Mouse (Mus musculus): ENCODE measurements at regions not wholly inside any gene's neighbourhood (a gene's known extent, or its start where the extent isn't known, plus 50 kb on each side); places are given as distances from the start of the nearest gene placed in this dataset.

- Histone ChIP-seq H3K27ac (ENCODE audit: low read length) (no peak overlapping the region), H3K9ac (replicated peaks; ENCODE audit: low read depth) (no peak overlapping the region), H3K4me1 (ENCODE audit: insufficient read depth, low read depth, low read length) (no peaks in the 10 kb centered on the region), H3K9me3 (ENCODE audit: low read length) (no peaks in the 10 kb centered on the region), H3K4me3 (ENCODE audit: low read depth, low read length) (no peak overlapping the region), H3K36me3 (ENCODE audit: insufficient read depth, low read length) (no peaks in the 10 kb centered on the region), H3K27me3 (replicated peaks; ENCODE audit: insufficient read depth, low read length) (no peaks in the 10 kb centered on the region), H3K4me2 (replicated peaks; ENCODE audit: low read depth, low read length) (no peak overlapping the region)
- no peak for ATAC-seq
- no peak for TF ChIP-seq CTCF (IDR thresholded peaks at IDR 0.05)
- no peak for TF ChIP-seq EP300 (IDR thresholded peaks at IDR 0.05)
- DNase-seq (ENCODE audit: low spot score), result no peak
These were observed 265.7 kb downstream of the Plekhb2 start for GRCm38 (mm10) chr1:35115521-35115920.

DNA sequence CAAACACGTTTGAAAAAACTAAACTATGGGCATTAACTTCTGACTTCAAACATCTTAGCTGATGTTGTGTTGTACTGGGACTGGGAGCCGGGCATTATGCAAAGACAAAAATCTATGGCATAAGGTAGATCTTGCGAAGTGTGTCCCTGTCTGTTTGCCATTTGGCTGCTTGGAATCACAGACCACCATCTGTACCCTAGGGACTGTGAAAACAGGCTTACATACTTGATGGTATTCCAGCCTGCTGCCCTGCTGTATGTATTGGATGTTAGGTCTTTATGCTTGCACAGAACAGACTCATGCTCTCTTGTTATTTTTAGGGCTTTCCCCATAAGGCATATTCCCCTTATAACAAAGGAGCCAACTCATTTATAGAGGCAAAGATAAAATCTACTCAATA is 288.1 kb downstream of the Plekhb2 start:
- H3K27me3 ChIP-seq (replicated peaks; ENCODE audit: insufficient read depth, low read length), result no peaks in the 10 kb centered on the region
- no peaks in the 10 kb centered on the region for H3K9me3 ChIP-seq (ENCODE audit: low read length)
- ATAC-seq (no peak), DNase-seq (ENCODE audit: low spot score) (no peak)
- TF ChIP-seq CTCF (IDR thresholded peaks at IDR 0.05), result no peak
- no peak for TF ChIP-seq EP300 (IDR thresholded peaks at IDR 0.05)
- no peak overlapping the region for H3K4me2 ChIP-seq (replicated peaks; ENCODE audit: low read depth, low read length)
- WGBS, result 78% methylated on average over 3 of the region's 3 CpGs
- no peaks in the 10 kb centered on the region for H3K36me3 ChIP-seq (ENCODE audit: insufficient read depth, low read length)
- H3K4me3 ChIP-seq (ENCODE audit: low read depth, low read length), result no peak overlapping the region
- no peaks in the 10 kb centered on the region for H3K4me1 ChIP-seq (ENCODE audit: insufficient read depth, low read depth, low read length)
- H3K27ac ChIP-seq (ENCODE audit: low read length), result no peak overlapping the region
- H3K9ac ChIP-seq (replicated peaks; ENCODE audit: low read depth), result no peak overlapping the region

GRCm38 (mm10) chr1:35149036-35149435 is 299.3 kb downstream of the Plekhb2 start:
- TF ChIP-seq EP300 (IDR thresholded peaks at IDR 0.05) (no peak), CTCF (IDR thresholded peaks at IDR 0.05) (no peak)
- H3K9ac ChIP-seq (replicated peaks; ENCODE audit: low read depth), result no peak overlapping the region

GRCm38 (mm10) chr1:35162506-35162905 is 312.7 kb downstream of the Plekhb2 start:
- H3K27ac ChIP-seq (ENCODE audit: low read length), result no peak overlapping the region
- H3K9me3 ChIP-seq (ENCODE audit: low read length), result no peaks in the 10 kb centered on the region
- H3K9ac ChIP-seq (replicated peaks; ENCODE audit: low read depth), result no peak overlapping the region
- H3K27me3 ChIP-seq (replicated peaks; ENCODE audit: insufficient read depth, low read length), result no peaks in the 10 kb centered on the region
- H3K4me2 ChIP-seq (replicated peaks; ENCODE audit: low read depth, low read length), result no peak overlapping the region
- H3K4me1 ChIP-seq (ENCODE audit: insufficient read depth, low read depth, low read length), result no peaks in the 10 kb centered on the region
- H3K36me3 ChIP-seq (ENCODE audit: insufficient read depth, low read length), result no peaks in the 10 kb centered on the region
- H3K4me3 ChIP-seq (ENCODE audit: low read depth, low read length), result no peak overlapping the region
- no peak for ATAC-seq
- DNase-seq (ENCODE audit: low spot score), result no peak
- no peak for TF ChIP-seq EP300 (IDR thresholded peaks at IDR 0.05)
- no peak for TF ChIP-seq CTCF (IDR thresholded peaks at IDR 0.05)

More at GRCm38 (mm10) chr1:35149036-35149435, 299.3 kb downstream of the Plekhb2 start:
- H3K4me2 ChIP-seq (replicated peaks; ENCODE audit: low read depth, low read length), result no peak overlapping the region
- H3K36me3 ChIP-seq (ENCODE audit: insufficient read depth, low read length), result no peaks in the 10 kb centered on the region
- no peaks in the 10 kb centered on the region for H3K27me3 ChIP-seq (replicated peaks; ENCODE audit: insufficient read depth, low read length)
- DNase-seq (ENCODE audit: low spot score), result no peak
- H3K4me1 ChIP-seq (ENCODE audit: insufficient read depth, low read depth, low read length), result no peaks in the 10 kb centered on the region
- ATAC-seq, result no peak
- H3K9me3 ChIP-seq (ENCODE audit: low read length), result no peaks in the 10 kb centered on the region
- no peak overlapping the region for H3K4me3 ChIP-seq (ENCODE audit: low read depth, low read length)
- H3K27ac ChIP-seq (ENCODE audit: low read length), result no peak overlapping the region

DNA sequence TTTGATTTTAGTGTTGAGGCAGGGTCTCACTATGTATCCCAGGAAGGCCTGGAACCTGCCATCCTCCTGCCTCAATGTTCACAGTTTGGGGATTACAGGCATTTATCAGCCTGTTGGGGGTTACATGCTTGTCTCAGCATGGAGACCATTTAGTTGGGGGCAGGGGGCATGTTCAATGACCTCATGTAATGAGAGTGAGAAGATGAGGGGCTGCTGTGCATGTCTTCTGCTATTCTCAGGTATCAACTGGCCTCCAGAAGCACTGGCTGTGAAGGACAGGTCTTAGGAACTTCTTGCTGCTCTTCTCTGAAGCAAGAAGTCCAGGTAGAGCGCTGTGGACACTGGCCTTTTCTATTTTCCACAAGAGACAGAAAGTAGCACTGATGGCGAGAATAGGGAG is 350.9 kb downstream of the Plekhb2 start:
- DNase-seq (ENCODE audit: low spot score), result no peak
- no peak overlapping the region for H3K27ac ChIP-seq (ENCODE audit: low read length)
- H3K9me3 ChIP-seq (ENCODE audit: low read length), result no peaks in the 10 kb centered on the region
- H3K9ac ChIP-seq (replicated peaks; ENCODE audit: low read depth), result no peak overlapping the region
- no peaks in the 10 kb centered on the region for H3K4me1 ChIP-seq (ENCODE audit: insufficient read depth, low read depth, low read length)
- WGBS, result 86% methylated on average over 2 of the region's 2 CpGs
- H3K4me2 ChIP-seq (replicated peaks; ENCODE audit: low read depth, low read length), result no peak overlapping the region
- no peaks in the 10 kb centered on the region for H3K36me3 ChIP-seq (ENCODE audit: insufficient read depth, low read length)
- no peak overlapping the region for H3K4me3 ChIP-seq (ENCODE audit: low read depth, low read length)
- ATAC-seq, result no peak
- no peaks in the 10 kb centered on the region for H3K27me3 ChIP-seq (replicated peaks; ENCODE audit: insufficient read depth, low read length)
- no peak for TF ChIP-seq CTCF (IDR thresholded peaks at IDR 0.05)
- no peak for TF ChIP-seq EP300 (IDR thresholded peaks at IDR 0.05)

DNA sequence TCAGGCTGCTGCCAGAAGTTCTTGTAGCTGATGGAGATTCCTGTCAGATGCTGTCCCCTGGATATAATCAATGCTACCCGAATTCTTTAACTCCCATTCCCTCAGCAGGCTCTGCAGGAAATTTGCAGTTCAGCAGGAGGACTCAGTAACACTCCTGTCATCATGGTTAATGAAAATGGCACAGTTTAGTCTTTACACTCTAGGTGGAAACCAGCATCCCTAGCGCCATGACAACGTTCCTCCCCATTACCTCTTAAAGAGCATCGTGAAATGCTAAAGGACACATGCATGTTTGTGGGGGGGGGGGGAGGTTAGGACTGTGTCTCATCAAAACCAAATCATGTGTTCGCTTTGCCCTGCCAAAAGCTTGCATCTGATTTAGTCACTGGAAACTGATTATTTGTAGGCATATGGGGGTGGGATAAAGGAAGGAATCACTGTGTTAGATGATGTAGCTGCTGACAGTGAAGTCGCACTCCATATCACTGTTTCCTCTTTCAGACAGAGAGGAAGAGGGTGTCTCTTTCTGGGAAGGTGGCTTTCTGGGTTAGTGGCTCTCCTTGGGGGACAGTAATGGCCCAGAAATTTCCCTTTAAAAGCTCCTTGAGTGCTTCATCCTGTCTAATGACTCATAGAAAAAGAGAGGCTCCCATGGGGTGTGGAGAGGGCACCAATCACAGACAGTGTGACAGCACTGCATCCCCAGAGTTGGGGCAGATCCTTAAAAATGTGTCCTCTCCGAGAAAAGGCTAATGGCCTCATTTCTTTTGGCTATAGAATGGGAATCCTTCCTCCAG is 351.5 kb downstream of the Plekhb2 start:
- 73% methylated on average over 7 of the region's 7 CpGs for WGBS
- Histone ChIP-seq H3K27ac (ENCODE audit: low read length) (no peak overlapping the region), H3K4me2 (replicated peaks; ENCODE audit: low read depth, low read length) (no peak overlapping the region), H3K9ac (replicated peaks; ENCODE audit: low read depth) (no peak overlapping the region), H3K4me1 (ENCODE audit: insufficient read depth, low read depth, low read length) (no peaks in the 10 kb centered on the region), H3K27me3 (replicated peaks; ENCODE audit: insufficient read depth, low read length) (no peaks in the 10 kb centered on the region), H3K4me3 (ENCODE audit: low read depth, low read length) (no peak overlapping the region), H3K36me3 (ENCODE audit: insufficient read depth, low read length) (no peaks in the 10 kb centered on the region), H3K9me3 (ENCODE audit: low read length) (no peaks in the 10 kb centered on the region)
- no peak for DNase-seq (ENCODE audit: low spot score)
- ATAC-seq, result no peak
- no peak for TF ChIP-seq CTCF (IDR thresholded peaks at IDR 0.05)
- TF ChIP-seq EP300 (IDR thresholded peaks at IDR 0.05), result no peak

- H3K27me3 ChIP-seq (replicated peaks; ENCODE audit: insufficient read depth, low read length), result no peaks in the 10 kb centered on the region
- ATAC-seq (no peak), DNase-seq (ENCODE audit: low spot score) (no peak)
- no peak overlapping the region for H3K9ac ChIP-seq (replicated peaks; ENCODE audit: low read depth)
- no peak for TF ChIP-seq CTCF (IDR thresholded peaks at IDR 0.05)
- no peak for TF ChIP-seq EP300 (IDR thresholded peaks at IDR 0.05)
- H3K27ac ChIP-seq (ENCODE audit: low read length), result no peak overlapping the region
- H3K9me3 ChIP-seq (ENCODE audit: low read length), result no peaks in the 10 kb centered on the region
- no peak overlapping the region for H3K4me2 ChIP-seq (replicated peaks; ENCODE audit: low read depth, low read length)
- H3K4me3 ChIP-seq (ENCODE audit: low read depth, low read length), result no peak overlapping the region
- H3K36me3 ChIP-seq (ENCODE audit: insufficient read depth, low read length), result no peaks in the 10 kb centered on the region
- no peaks in the 10 kb centered on the region for H3K4me1 ChIP-seq (ENCODE audit: insufficient read depth, low read depth, low read length)
- 43% methylated on average over 1 of the region's 1 CpGs for WGBS
These were observed 352.1 kb downstream of the Plekhb2 start for GRCm38 (mm10) chr1:35201880-35202220.

All from lung, postnatal 0 days (tissue).